Mouse (Mus musculus): ENCODE results near the gene Reg4. TPM values are rescaled to one million over a fixed set of nuclear protein-coding genes. Genes with fewer than 3 reads are reported as not detected.

Gene Reg4
- polyA plus RNA-seq, 1 experiment, result 0.43 TPM

DNA sequence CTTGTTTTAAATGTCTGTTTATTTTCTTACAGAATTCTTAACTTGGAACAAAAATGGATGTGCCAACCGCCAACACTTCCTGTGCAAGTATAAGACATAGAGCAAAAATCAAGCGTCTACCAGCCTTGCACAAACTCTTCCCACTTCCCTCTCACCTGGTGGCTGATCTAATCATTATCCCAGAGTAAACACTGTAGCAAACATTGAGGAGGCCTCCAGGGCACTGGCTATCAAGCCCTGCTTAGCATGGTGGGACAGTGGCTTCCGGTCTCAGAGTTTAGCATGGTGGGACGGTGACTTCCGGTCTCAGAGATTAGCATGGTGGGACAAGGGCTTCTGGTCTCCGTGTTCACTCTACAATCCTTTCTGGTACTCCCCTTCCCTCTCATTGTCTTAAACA is 14.3 kb downstream of the Reg4 start:
- Histone ChIP-seq H3K4me1 (ENCODE audit: control insufficient read depth, insufficient read depth, low read length) (no peaks in the 10 kb centered on the region), H3K4me3 (ENCODE audit: control insufficient read depth, low read depth, low read length) (no peak overlapping the region), H3K27ac (ENCODE audit: control insufficient read depth, insufficient read depth, low read depth, low read length) (no peak overlapping the region), H3K27me3 (ENCODE audit: control insufficient read depth, insufficient read depth, low read length) (no peaks in the 10 kb centered on the region), H3K36me3 (ENCODE audit: control insufficient read depth, insufficient read depth, low read length) (no peaks in the 10 kb centered on the region)
- TF ChIP-seq POLR2A (IDR thresholded peaks at IDR 0.05; ENCODE audit: control insufficient read depth, low read depth, low read length) (no peak), CTCF (IDR thresholded peaks at IDR 0.05; ENCODE audit: control insufficient read depth, insufficient read depth, insufficient replicate concordance, low read depth, low read length) (no peak)

DNA sequence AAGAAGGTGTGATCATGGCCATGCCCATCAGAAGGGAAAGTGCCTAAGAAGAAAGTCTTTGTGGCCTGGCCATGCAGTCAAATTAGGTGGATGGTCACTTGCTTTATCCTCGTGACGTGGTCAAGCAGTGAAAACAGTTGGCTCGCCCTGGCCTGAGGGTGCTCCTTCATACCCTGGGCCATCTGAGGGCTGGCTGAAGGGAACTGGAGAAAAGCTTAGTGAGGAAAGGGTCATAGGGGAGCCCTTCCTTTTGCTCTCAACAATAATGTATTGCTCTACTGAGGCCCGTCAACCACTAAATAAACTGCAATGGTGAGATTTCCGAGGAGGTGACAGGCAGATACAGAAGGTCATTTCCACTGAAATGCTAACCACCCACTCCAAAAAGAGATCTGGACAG is 15.3 kb downstream of the Reg4 start:
- H3K4me3 ChIP-seq (ENCODE audit: control insufficient read depth, low read depth, low read length), result no peak overlapping the region
- no peaks in the 10 kb centered on the region for H3K27me3 ChIP-seq (ENCODE audit: control insufficient read depth, insufficient read depth, low read length)
- H3K27ac ChIP-seq (ENCODE audit: control insufficient read depth, insufficient read depth, low read depth, low read length), result no peak overlapping the region
- H3K36me3 ChIP-seq (ENCODE audit: control insufficient read depth, insufficient read depth, low read length), result no peaks in the 10 kb centered on the region
- no peak for TF ChIP-seq CTCF (IDR thresholded peaks at IDR 0.05; ENCODE audit: control insufficient read depth, insufficient read depth, insufficient replicate concordance, low read depth, low read length)
- no peak for TF ChIP-seq POLR2A (IDR thresholded peaks at IDR 0.05; ENCODE audit: control insufficient read depth, low read depth, low read length)
- no peaks in the 10 kb centered on the region for H3K4me1 ChIP-seq (ENCODE audit: control insufficient read depth, insufficient read depth, low read length)

DNA sequence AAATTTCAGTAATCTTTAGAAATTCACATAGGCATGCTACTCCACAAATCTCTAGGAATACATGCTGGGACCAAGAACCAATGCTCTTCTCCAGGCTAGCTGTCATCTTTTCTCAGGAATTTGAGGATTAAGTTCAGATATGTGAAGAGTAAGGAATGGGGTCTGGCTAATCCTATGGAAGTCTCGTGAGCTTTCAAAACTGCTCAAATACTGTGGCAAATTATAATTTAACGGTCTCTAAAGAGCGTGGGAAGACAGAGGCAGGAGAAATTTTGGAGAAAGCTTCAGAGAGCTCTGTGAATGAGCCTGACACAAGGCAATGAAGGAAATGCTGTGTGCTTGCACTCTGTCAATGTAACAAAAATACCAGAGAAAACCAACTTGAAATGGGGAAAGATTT is 16.2 kb downstream of the Reg4 start:
- Histone ChIP-seq H3K36me3 (ENCODE audit: control insufficient read depth, insufficient read depth, low read length) (no peaks in the 10 kb centered on the region), H3K4me1 (ENCODE audit: control insufficient read depth, insufficient read depth, low read length) (no peaks in the 10 kb centered on the region), H3K27me3 (ENCODE audit: control insufficient read depth, insufficient read depth, low read length) (no peaks in the 10 kb centered on the region), H3K27ac (ENCODE audit: control insufficient read depth, insufficient read depth, low read depth, low read length) (no peak overlapping the region), H3K4me3 (ENCODE audit: control insufficient read depth, low read depth, low read length) (no peak overlapping the region)
- no peak for TF ChIP-seq POLR2A (IDR thresholded peaks at IDR 0.05; ENCODE audit: control insufficient read depth, low read depth, low read length)
- TF ChIP-seq CTCF (IDR thresholded peaks at IDR 0.05; ENCODE audit: control insufficient read depth, insufficient read depth, insufficient replicate concordance, low read depth, low read length), result no peak

DNA sequence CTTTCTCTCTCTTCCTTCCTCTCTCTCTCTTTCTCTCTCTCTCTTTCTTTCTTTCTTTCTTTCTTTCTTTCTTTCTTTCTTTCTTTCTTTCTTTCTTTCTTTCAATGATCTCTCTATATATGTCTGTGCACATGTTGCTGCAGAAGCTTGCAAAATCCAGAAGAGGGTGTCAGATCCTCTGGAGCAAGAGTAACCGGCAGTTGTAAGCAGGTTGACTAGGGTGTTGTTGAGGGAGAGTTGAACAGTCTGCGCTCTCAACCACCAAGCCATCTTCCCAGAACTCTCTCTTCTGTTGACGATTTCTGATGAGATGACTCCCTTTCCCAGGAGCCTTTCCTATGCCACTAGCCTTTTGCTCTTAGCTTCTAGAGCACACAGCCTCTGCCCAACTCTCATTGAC is 20.1 kb downstream of the Reg4 start:
- Histone ChIP-seq H3K4me1 (ENCODE audit: control insufficient read depth, insufficient read depth, low read length) (no peaks in the 10 kb centered on the region), H3K4me3 (ENCODE audit: control insufficient read depth, low read depth, low read length) (no peak overlapping the region), H3K27ac (ENCODE audit: control insufficient read depth, insufficient read depth, low read depth, low read length) (no peak overlapping the region), H3K36me3 (ENCODE audit: control insufficient read depth, insufficient read depth, low read length) (no peaks in the 10 kb centered on the region), H3K27me3 (ENCODE audit: control insufficient read depth, insufficient read depth, low read length) (no peaks in the 10 kb centered on the region)
- TF ChIP-seq POLR2A (IDR thresholded peaks at IDR 0.05; ENCODE audit: control insufficient read depth, low read depth, low read length), result no peak
- TF ChIP-seq CTCF (IDR thresholded peaks at IDR 0.05; ENCODE audit: control insufficient read depth, insufficient read depth, insufficient replicate concordance, low read depth, low read length), result no peak

DNA sequence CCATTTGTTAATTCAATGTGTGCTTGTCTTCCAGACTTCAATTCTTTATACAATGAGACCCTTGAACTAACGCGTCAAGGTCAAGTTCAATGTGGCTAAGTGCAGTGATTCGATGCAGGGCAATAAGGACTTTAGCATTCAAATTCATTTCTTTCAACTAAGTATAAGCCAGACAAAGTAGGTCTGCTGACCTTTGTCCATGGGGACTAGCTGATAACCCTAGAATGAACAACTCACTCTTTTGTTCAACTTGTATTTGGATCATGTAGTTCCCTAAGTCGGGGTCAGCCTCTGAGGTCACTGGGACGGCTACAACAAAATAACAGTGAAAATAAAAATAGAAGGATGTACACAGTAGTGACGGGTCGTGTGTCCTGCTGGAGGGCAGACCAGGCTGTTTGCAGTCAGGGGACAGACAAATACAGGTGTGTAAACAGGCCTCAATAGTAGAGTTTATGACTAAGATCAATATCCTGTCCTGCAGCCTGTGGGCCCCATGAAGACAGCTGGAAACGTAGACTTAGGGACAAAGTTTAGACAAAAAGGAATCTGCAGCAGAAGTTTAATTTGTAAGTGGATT is 20.6 kb downstream of the Reg4 start:
- no peak overlapping the region for H3K27ac ChIP-seq (ENCODE audit: control insufficient read depth, insufficient read depth, low read depth, low read length)
- no peak for TF ChIP-seq CTCF (IDR thresholded peaks at IDR 0.05; ENCODE audit: control insufficient read depth, insufficient read depth, insufficient replicate concordance, low read depth, low read length)
- TF ChIP-seq POLR2A (IDR thresholded peaks at IDR 0.05; ENCODE audit: control insufficient read depth, low read depth, low read length), result no peak
- H3K4me3 ChIP-seq (ENCODE audit: control insufficient read depth, low read depth, low read length), result no peak overlapping the region
- no peaks in the 10 kb centered on the region for H3K4me1 ChIP-seq (ENCODE audit: control insufficient read depth, insufficient read depth, low read length)
- H3K36me3 ChIP-seq (ENCODE audit: control insufficient read depth, insufficient read depth, low read length), result no peaks in the 10 kb centered on the region
- H3K27me3 ChIP-seq (ENCODE audit: control insufficient read depth, insufficient read depth, low read length), result no peaks in the 10 kb centered on the region

DNA sequence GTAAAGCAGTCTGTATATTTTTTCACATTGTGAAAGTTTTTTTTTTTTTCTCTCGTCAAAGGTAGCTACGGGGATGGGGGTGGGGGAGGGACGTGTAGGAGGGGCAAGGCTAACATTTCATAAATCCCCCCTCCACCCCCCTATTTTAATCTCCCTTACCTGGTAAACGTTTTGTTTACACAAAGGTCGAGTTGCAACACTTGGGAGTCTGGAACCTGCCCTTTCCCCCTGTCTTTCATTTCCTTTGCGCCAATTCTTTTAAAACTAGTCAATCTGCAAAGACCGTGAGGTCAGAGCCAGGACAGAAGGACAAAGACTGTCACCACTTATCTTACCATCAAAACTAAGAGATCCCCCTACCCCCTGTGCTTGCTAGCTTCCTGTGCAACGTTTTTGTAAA is 23.9 kb downstream of the Reg4 start:
- no peak overlapping the region for H3K4me3 ChIP-seq (ENCODE audit: control insufficient read depth, low read depth, low read length)
- TF ChIP-seq POLR2A (IDR thresholded peaks at IDR 0.05; ENCODE audit: control insufficient read depth, low read depth, low read length), result no peak
- TF ChIP-seq CTCF (IDR thresholded peaks at IDR 0.05; ENCODE audit: control insufficient read depth, insufficient read depth, insufficient replicate concordance, low read depth, low read length), result no peak
- no peaks in the 10 kb centered on the region for H3K4me1 ChIP-seq (ENCODE audit: control insufficient read depth, insufficient read depth, low read length)
- no peaks in the 10 kb centered on the region for H3K36me3 ChIP-seq (ENCODE audit: control insufficient read depth, insufficient read depth, low read length)
- no peaks in the 10 kb centered on the region for H3K27me3 ChIP-seq (ENCODE audit: control insufficient read depth, insufficient read depth, low read length)
- H3K27ac ChIP-seq (ENCODE audit: control insufficient read depth, insufficient read depth, low read depth, low read length), result no peak overlapping the region

DNA sequence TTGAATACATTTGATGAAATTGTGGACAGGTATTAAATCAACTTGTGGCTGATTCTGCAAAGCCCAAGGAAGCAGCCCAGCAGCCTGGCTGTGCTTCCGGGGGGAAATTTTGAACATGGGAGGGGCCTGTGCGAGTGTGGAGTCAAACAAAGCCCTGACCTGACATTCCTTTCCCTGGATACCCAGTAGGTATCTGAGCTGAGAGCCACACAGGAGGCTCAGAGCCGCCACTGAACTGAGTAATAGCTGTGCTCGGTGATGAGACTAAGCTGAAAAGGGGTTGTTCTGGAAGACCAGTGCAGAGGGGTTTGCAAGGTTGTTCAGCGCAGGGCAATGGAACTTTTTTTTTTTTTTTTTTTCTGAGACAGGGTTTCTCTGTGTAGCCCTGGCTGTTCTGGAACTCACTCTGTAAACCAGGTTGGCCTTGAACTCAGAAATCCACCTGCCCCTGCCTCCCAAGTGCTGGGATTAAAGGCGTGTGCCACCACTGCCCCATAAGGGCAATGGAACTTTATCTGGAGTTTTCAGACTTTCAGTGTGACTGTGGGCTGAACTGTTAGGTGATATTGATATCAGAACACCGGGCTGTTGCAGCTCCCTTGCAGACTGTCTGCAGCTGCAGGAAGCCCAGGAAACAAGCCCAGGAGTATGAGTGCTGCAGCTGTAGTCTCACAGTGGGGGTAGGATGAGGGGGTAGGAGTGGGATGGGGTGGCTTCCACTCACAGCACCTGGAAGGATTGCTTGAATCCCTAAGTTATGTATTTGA is 25.2 kb downstream of the Reg4 start:
- no peak for TF ChIP-seq CTCF (IDR thresholded peaks at IDR 0.05; ENCODE audit: control insufficient read depth, insufficient read depth, insufficient replicate concordance, low read depth, low read length)
- no peak for TF ChIP-seq POLR2A (IDR thresholded peaks at IDR 0.05; ENCODE audit: control insufficient read depth, low read depth, low read length)
- Histone ChIP-seq H3K27ac (ENCODE audit: control insufficient read depth, insufficient read depth, low read depth, low read length) (no peak overlapping the region), H3K4me3 (ENCODE audit: control insufficient read depth, low read depth, low read length) (no peak overlapping the region), H3K27me3 (ENCODE audit: control insufficient read depth, insufficient read depth, low read length) (no peaks in the 10 kb centered on the region), H3K4me1 (ENCODE audit: control insufficient read depth, insufficient read depth, low read length) (no peaks in the 10 kb centered on the region), H3K36me3 (ENCODE audit: control insufficient read depth, insufficient read depth, low read length) (no peaks in the 10 kb centered on the region)

Measured in testis, adult 2 months (tissue).